Mouse (Mus musculus) MEL (cell line): ENCODE measurements at regions not wholly inside any gene's neighbourhood (a gene's known extent, or its start where the extent isn't known, plus 50 kb on each side); places are given as distances from the start of the nearest gene placed in this dataset.

ENCODE experiments used
- DNase-seq: peaks from one replicate; pipeline ENCODE4 v3.0.0; 2011; ENCODE audit warnings: low read depth, low spot score
- H3K27ac ChIP-seq: 2 replicates; pipeline ENCODE4 v1.5.1; 2012; ENCODE audit warnings: low read depth, mild to moderate bottlenecking, control low read depth, low read length, moderate library complexity; ENCODE audit not compliant: control insufficient read depth
- H3K27me3 ChIP-seq, 2 experiments: fragments of 150-350 bp in 1 of 2; sonication (generic) in 1 of 2; 2 replicates each; pipeline ENCODE4 v1.6.1; 2012; ENCODE audit warnings: low read length in 2 of 2, mild to moderate bottlenecking in 2 of 2, improper control_type of control experiment in 1 of 2, moderate library complexity in 1 of 2; ENCODE audit not compliant: insufficient read depth in 2 of 2, control insufficient read depth in 1 of 2
- H3K36me3 ChIP-seq, 2 experiments: 2 replicates each; pipeline ENCODE4 v1.6.1; 2012 to 2014; ENCODE audit warnings: low read length in 2 of 2, improper control_type of control experiment in 1 of 2, inconsistent platforms in 1 of 2, mild to moderate bottlenecking in 1 of 2; ENCODE audit not compliant: insufficient read depth in 2 of 2, control insufficient read depth in 1 of 2
- H3K4me1 ChIP-seq, 2 experiments: fragments of 150-350 bp in 1 of 2; sonication (generic) in 1 of 2; 2 replicates each; pipeline ENCODE4 v1.6.1; 2012; ENCODE audit warnings: low read length in 2 of 2, improper control_type of control experiment in 1 of 2, mild to moderate bottlenecking in 1 of 2; ENCODE audit not compliant: insufficient read depth in 2 of 2, control insufficient read depth in 1 of 2
- H3K4me3 ChIP-seq, 2 experiments: fragments of 150-350 bp in 1 of 2; sonication (generic) in 1 of 2; 2 replicates each; pipeline ENCODE4 v1.5.1; 2012; ENCODE audit warnings: low read depth in 2 of 2, low read length in 2 of 2, mild to moderate bottlenecking in 2 of 2, moderate library complexity in 2 of 2, control low read depth in 1 of 2, improper control_type of control experiment in 1 of 2; ENCODE audit not compliant: control insufficient read depth in 1 of 2, insufficient read depth in 1 of 2
- H3K79me2 ChIP-seq: 2 replicates; pipeline ENCODE4 v1.6.1; 2012; ENCODE audit warnings: mild to moderate bottlenecking, low read length, moderate library complexity; ENCODE audit not compliant: control insufficient read depth, poor library complexity, insufficient read depth
- H3K9ac ChIP-seq: 2 replicates; pipeline ENCODE4 v1.6.1; 2012; ENCODE audit warnings: low read depth, mild to moderate bottlenecking, control low read depth, low read length, moderate library complexity; ENCODE audit not compliant: control insufficient read depth, poor library complexity, severe bottlenecking
- H3K9me3 ChIP-seq: fragments of 150-350 bp; sonication (generic); replicated peaks from 2 replicates; pipeline ENCODE4 v1.6.1; 2012; ENCODE audit warnings: mild to moderate bottlenecking, low read length, improper control_type of control experiment, moderate library complexity; ENCODE audit not compliant: insufficient read depth
- CHD1 ChIP-seq: IDR thresholded peaks from 2 replicates; pipeline ENCODE4 v1.6.1; 2012; ENCODE audit warnings: low read depth, mild to moderate bottlenecking, inconsistent platforms, low read length, improper control_type of control experiment
- CTCF ChIP-seq, 3 experiments: IDR thresholded peaks in 2 of 3; conservative IDR thresholded peaks in 1 of 3; 2 replicates each; pipeline ENCODE4 v1.5.1; 2011 to 2012; ENCODE audit warnings: low read length in 3 of 3, low read depth in 2 of 3, mild to moderate bottlenecking in 2 of 3, improper control_type of control experiment in 1 of 3, inconsistent platforms in 1 of 3, mixed read lengths in 1 of 3, moderate library complexity in 1 of 3; ENCODE audit not compliant: control insufficient read depth in 1 of 3, insufficient read depth in 1 of 3, poor library complexity in 1 of 3, severe bottlenecking in 1 of 3
- E2F4 ChIP-seq: IDR thresholded peaks from 2 replicates; pipeline ENCODE4 v1.6.1; 2011; ENCODE audit warnings: low read depth, low read length, improper control_type of control experiment, borderline replicate concordance
- EP300 ChIP-seq, 2 experiments: IDR thresholded peaks; 2 replicates each; pipeline ENCODE4 v1.6.1; 2011; ENCODE audit warnings: improper control_type of control experiment in 2 of 2, low read length in 2 of 2, low read depth in 1 of 2, mild to moderate bottlenecking in 1 of 2
- GABPA ChIP-seq: IDR thresholded peaks from 2 replicates; pipeline ENCODE4 v1.6.1; 2012; ENCODE audit warnings: low read depth, mild to moderate bottlenecking, inconsistent platforms, low read length, improper control_type of control experiment, moderate library complexity
- HCFC1 ChIP-seq: IDR thresholded peaks from 2 replicates; pipeline ENCODE4 v1.6.1; 2012; ENCODE audit warnings: low read depth, mild to moderate bottlenecking, inconsistent platforms, low read length, improper control_type of control experiment, moderate library complexity
- KAT2A ChIP-seq: conservative IDR thresholded peaks from 2 replicates; pipeline ENCODE4 v1.6.1; 2012; ENCODE audit warnings: low read depth, low read length, improper control_type of control experiment, inconsistent platforms
- MAX ChIP-seq: IDR thresholded peaks from 2 replicates; pipeline ENCODE4 v1.6.1; 2011; ENCODE audit warnings: low read length, improper control_type of control experiment
- MXI1 ChIP-seq: IDR thresholded peaks from 2 replicates; pipeline ENCODE4 v1.6.1; 2011; ENCODE audit warnings: mild to moderate bottlenecking, low read depth, low read length, improper control_type of control experiment
- MYB ChIP-seq: IDR thresholded peaks from 2 replicates; pipeline ENCODE4 v1.6.1; 2011; ENCODE audit warnings: mild to moderate bottlenecking, low read depth, low read length, improper control_type of control experiment
- MYC ChIP-seq: IDR thresholded peaks from 2 replicates; pipeline ENCODE4 v1.6.1; 2011; ENCODE audit warnings: low read depth, mild to moderate bottlenecking, low read length, improper control_type of control experiment, moderate library complexity
- NRF1 ChIP-seq: IDR thresholded peaks from 2 replicates; pipeline ENCODE4 v1.6.1; 2014; ENCODE audit warnings: low read depth, mild to moderate bottlenecking, inconsistent platforms, low read length, improper control_type of control experiment, moderate library complexity; ENCODE audit not compliant: poor library complexity, insufficient read depth, severe bottlenecking
- POLR2A ChIP-seq, 2 experiments: IDR thresholded peaks; 2 replicates each; pipeline ENCODE4 v1.6.1; 2011 to 2012; ENCODE audit warnings: low read length in 2 of 2, mild to moderate bottlenecking in 2 of 2, control low read depth in 1 of 2, improper control_type of control experiment in 1 of 2, low read depth in 1 of 2, moderate library complexity in 1 of 2; ENCODE audit not compliant: control insufficient read depth in 1 of 2, insufficient read depth in 1 of 2, poor library complexity in 1 of 2
- POLR2AphosphoS2 ChIP-seq: IDR thresholded peaks from 2 replicates; pipeline ENCODE4 v1.6.1; 2011; ENCODE audit warnings: low read length, improper control_type of control experiment
- RAD21 ChIP-seq: IDR thresholded peaks from 2 replicates; pipeline ENCODE4 v1.6.1; 2011; ENCODE audit warnings: mild to moderate bottlenecking, low read depth, low read length, improper control_type of control experiment
- SMC3 ChIP-seq: IDR thresholded peaks from 2 replicates; pipeline ENCODE4 v1.6.1; 2011; ENCODE audit warnings: low read depth, low read length, improper control_type of control experiment
- TBP ChIP-seq: IDR thresholded peaks from 2 replicates; pipeline ENCODE4 v1.8.0; 2011; ENCODE audit warnings: low read depth, low read length, improper control_type of control experiment
- USF2 ChIP-seq, 2 experiments: IDR thresholded peaks; 2 replicates each; pipeline ENCODE4 v1.6.1; 2011 to 2012; ENCODE audit warnings: improper control_type of control experiment in 2 of 2, low read length in 2 of 2, borderline replicate concordance in 1 of 2, inconsistent platforms in 1 of 2, low read depth in 1 of 2, mild to moderate bottlenecking in 1 of 2; ENCODE audit not compliant: insufficient read depth in 1 of 2
- ZC3H11A ChIP-seq: IDR thresholded peaks from 2 replicates; pipeline ENCODE4 v1.6.1; 2012; ENCODE audit warnings: low read depth, mild to moderate bottlenecking, inconsistent platforms, low read length, improper control_type of control experiment
- ZKSCAN1 ChIP-seq: IDR thresholded peaks from 2 replicates; pipeline ENCODE4 v1.6.1; 2012; ENCODE audit warnings: low read depth, mild to moderate bottlenecking, inconsistent platforms, low read length, improper control_type of control experiment, moderate library complexity

- Histone ChIP-seq H3K79me2 (no peaks in the 10 kb centered on the region), H3K4me3 (no peak overlapping the region), H3K27ac (no peak overlapping the region), H3K27me3 (no peaks in the 10 kb centered on the region), H3K9me3 (no peaks in the 10 kb centered on the region), H3K36me3 (no peaks in the 10 kb centered on the region)
- no peak for TF ChIP-seq RAD21
- no peak for TF ChIP-seq E2F4
- TF ChIP-seq, all 39 proteins: peak for 0
- Histone ChIP-seq H3K4me1 (no peaks in the 10 kb centered on the region), H3K9ac (no peak overlapping the region)
- DNase-seq, result no peak
Observed at GRCm38 (mm10) chr12:25816248-25816647, 598.8 kb downstream of the Rnf144a start.

- H3K27me3 ChIP-seq, result no peaks in the 10 kb centered on the region
- no peaks in the 10 kb centered on the region for H3K4me1 ChIP-seq
- H3K36me3 ChIP-seq, result no peaks in the 10 kb centered on the region
- H3K9ac ChIP-seq, result no peak overlapping the region
- H3K27ac ChIP-seq, result no peak overlapping the region
- H3K79me2 ChIP-seq, result no peaks in the 10 kb centered on the region
- no peak for TF ChIP-seq POLR2AphosphoS2
- no peak for TF ChIP-seq EP300 (IDR thresholded peaks at IDR 0.05; ENCODE audit: low read depth in 1 of 2, low read length in 2 of 2)
- TF ChIP-seq NRF1, result no peak
- TF ChIP-seq MYC, result no peak
- no peak for TF ChIP-seq ZC3H11A
- TF ChIP-seq CTCF (IDR thresholded peaks at IDR 0.05 in 2 of 3, conservative IDR thresholded peaks at IDR 0.05 in 1 of 3; ENCODE audit: control insufficient read depth in 1 of 3, insufficient read depth in 1 of 3, low read depth in 2 of 3, low read length in 3 of 3, poor library complexity in 1 of 3, severe bottlenecking in 1 of 3), result no peak
- no peak for TF ChIP-seq MAX
- TF ChIP-seq E2F4, result no peak
- TF ChIP-seq GABPA, result no peak
- TF ChIP-seq ZKSCAN1, result no peak
- no peak for TF ChIP-seq USF2 (IDR thresholded peaks at IDR 0.05; ENCODE audit: borderline replicate concordance in 1 of 2, insufficient read depth in 1 of 2, low read depth in 1 of 2, low read length in 2 of 2)
- no peak for TF ChIP-seq KAT2A
- TF ChIP-seq MYB, result no peak
- no peak for TF ChIP-seq POLR2A (IDR thresholded peaks at IDR 0.05; ENCODE audit: control insufficient read depth in 1 of 2, insufficient read depth in 1 of 2, low read depth in 1 of 2, low read length in 2 of 2, poor library complexity in 1 of 2)
- no peak for TF ChIP-seq CHD1
- TF ChIP-seq SMC3, result no peak
- H3K4me3 ChIP-seq, result no peak overlapping the region
- DNase-seq, result no peak
- no peaks in the 10 kb centered on the region for H3K9me3 ChIP-seq
Observed at GRCm38 (mm10) chr12:25795092-25795491, 620.0 kb downstream of the Rnf144a start.

DNA sequence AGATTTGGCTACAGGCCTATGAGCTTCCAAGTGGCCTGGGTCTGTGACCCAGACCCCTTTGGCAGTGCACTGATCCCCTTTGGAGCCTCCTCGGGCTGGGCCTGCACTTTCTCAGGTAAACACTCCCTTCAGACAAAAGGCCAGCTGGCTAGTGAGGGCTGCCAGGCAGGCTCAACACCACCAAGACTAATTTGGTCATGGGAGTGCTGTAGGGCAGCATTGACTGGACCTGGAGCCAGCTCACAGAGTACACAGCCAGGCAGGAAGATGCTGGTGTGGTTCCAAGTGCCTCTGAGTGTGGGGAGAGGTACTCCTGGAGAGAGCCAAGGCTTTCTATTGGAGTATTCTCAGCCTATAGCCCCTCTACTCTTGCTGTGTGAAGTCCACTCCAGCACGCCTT is 620.5 kb downstream of the Rnf144a start:
- Histone ChIP-seq H3K36me3 (no peaks in the 10 kb centered on the region), H3K4me1 (no peaks in the 10 kb centered on the region), H3K9me3 (no peaks in the 10 kb centered on the region), H3K79me2 (no peaks in the 10 kb centered on the region), H3K4me3 (no peak overlapping the region), H3K27me3 (no peaks in the 10 kb centered on the region), H3K9ac (no peak overlapping the region), H3K27ac (no peak overlapping the region)
- TF ChIP-seq HCFC1 (no peak), RAD21 (no peak), TBP (no peak), SMC3 (no peak), MXI1 (no peak), CHD1 (no peak)
- DNase-seq, result no peak
